Mouse (Mus musculus) lung, embryonic 14.5 days (tissue): ENCODE results near the gene Ptprm. TPM values are rescaled to one million over a fixed set of nuclear protein-coding genes. Genes with fewer than 3 reads are reported as not detected.
A peak's percentile ranks its signal among the peaks of the same experiment; 100 is the strongest.

ENCODE experiments used
- ATAC-seq: fragments of 200-750 bp; cut with Nextera tagmentation; 2 replicates; pipeline ENCODE4 v1.8.0; 2017; ENCODE audit warnings: mild to moderate bottlenecking, moderate TSS enrichment, moderate library complexity; ENCODE audit not compliant: insufficient read depth
- DNase-seq: peaks from one replicate; pipeline ENCODE4 v3.0.0-alpha.2; 2015
- H3K27ac ChIP-seq: fragments of 300-500 bp; sonication (generic); 2 replicates; pipeline ENCODE4 v1.5.1; 2014; ENCODE audit warnings: low read depth, mild to moderate bottlenecking, moderate library complexity
- H3K27me3 ChIP-seq: fragments of 300-500 bp; sonication (generic); 2 replicates; pipeline ENCODE4 v1.6.1; 2014; ENCODE audit warnings: low read length, control low read depth; ENCODE audit not compliant: insufficient read depth
- H3K36me3 ChIP-seq: fragments of 300-500 bp; sonication (generic); 2 replicates; pipeline ENCODE4 v1.6.1; 2014; ENCODE audit warnings: control low read depth; ENCODE audit not compliant: insufficient read depth
- H3K4me1 ChIP-seq: fragments of 300-500 bp; sonication (generic); 2 replicates; pipeline ENCODE4 v1.6.1; 2014; ENCODE audit warnings: antibody characterized with exemption, control low read depth; ENCODE audit not compliant: insufficient read depth
- H3K4me2 ChIP-seq: fragments of 300-500 bp; sonication (generic); 2 replicates; pipeline ENCODE4 v1.6.1; 2014; ENCODE audit warnings: mild to moderate bottlenecking
- H3K4me3 ChIP-seq: fragments of 300-500 bp; sonication (generic); 2 replicates; pipeline ENCODE4 v1.5.1; 2014; ENCODE audit warnings: low read depth, low read length
- H3K9ac ChIP-seq: fragments of 300-500 bp; sonication (generic); 2 replicates; pipeline ENCODE4 v1.6.1; 2014
- H3K9me3 ChIP-seq: fragments of 300-500 bp; sonication (generic); 2 replicates; pipeline ENCODE4 v1.6.1; 2016; ENCODE audit warnings: low read depth, low read length, control low read depth
- CTCF ChIP-seq: IDR thresholded peaks from 2 replicates; pipeline ENCODE4 v1.5.1; 2016; ENCODE audit warnings: antibody characterized with exemption, low read depth
- WGBS: fragments of 180-500 bp; shearing (Covaris S2); extraction: QIAGEN DNeasy Blood & Tissue Kit; methylation state at CpG from one replicate; pipeline ENCODE4 v1.1.7; 2014; 5-methylcytosine and 5-hydroxymethylcytosine counted together
- polyA plus RNA-seq: library from polyadenylated mRNA; unstranded; fragments of >200 nt; fragmentation: Nextera tagmentation; extraction: Ambion mirVana; gene quantifications from 2 replicates; pipeline ENCODE4 v1.2.1, GENCODE M21; 2014

Ptprm gene
- polyA plus RNA-seq, 1 experiment from 2014 or later: 45.4 TPM

DNA sequence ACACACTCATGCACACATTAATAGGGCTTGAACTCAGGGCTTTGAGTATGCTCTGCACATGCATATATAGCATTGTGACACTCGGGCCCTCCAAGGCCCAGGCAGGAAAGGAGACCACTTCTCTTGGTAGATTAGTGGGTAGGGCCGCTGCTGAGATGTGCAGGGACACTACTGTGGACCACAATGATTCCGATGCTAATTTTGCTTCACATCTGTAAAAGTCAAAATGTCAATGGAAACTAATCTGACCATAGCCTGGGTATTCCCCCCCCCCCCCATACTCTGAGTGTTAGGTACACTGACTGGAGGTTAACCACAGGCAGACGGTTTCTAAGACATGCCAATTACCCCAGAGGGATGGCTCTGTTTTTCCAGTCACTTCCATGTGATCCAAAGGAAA lies 2.9 kb upstream of the Ptprm start:
- Histone ChIP-seq H3K36me3 (no peaks in the 10 kb centered on the region), H3K27ac (no peak overlapping the region), H3K27me3 (peaks cover 5% of the 10 kb centered on the region; the same call in 1 of the 2 replicates), H3K4me2 (no peak overlapping the region), H3K4me3 (no peak overlapping the region), H3K9me3 (no peaks in the 10 kb centered on the region), H3K4me1 (no peaks in the 10 kb centered on the region), H3K9ac (no peak overlapping the region)
- 75% methylated on average over 4 of the region's 4 CpGs for WGBS
- DNase-seq: no peak
- TF ChIP-seq CTCF: no peak
- ATAC-seq: no peak

DNA sequence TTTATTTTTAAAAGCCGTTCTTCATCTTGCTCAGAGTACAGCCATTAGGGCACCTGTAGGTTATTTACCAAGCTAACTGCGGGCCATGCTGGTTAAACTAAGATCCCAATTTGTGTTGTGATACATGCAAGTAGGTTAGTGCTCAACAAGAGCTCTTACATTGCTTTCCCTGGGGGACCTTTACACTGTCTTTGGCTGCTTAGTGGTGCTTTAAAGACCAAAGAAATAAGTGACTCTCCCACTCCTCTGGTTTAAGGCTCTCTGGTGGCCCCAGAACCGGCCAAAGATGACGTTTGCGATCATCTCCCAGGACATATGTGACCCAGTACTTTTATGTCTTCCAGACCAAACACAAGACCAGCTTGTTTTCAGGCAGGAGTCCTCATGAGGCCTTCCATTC lies 994 bp upstream of the Ptprm start:
- DNase-seq (no peak), ATAC-seq (no peak)
- Histone ChIP-seq H3K36me3 (no peaks in the 10 kb centered on the region), H3K27me3 (peaks cover 5% of the 10 kb centered on the region; the same call in 1 of the 2 replicates), H3K27ac (no peak overlapping the region), H3K4me2 (peak overlapping the region; percentile 80), H3K9me3 (no peaks in the 10 kb centered on the region), H3K9ac (no peak overlapping the region), H3K4me3 (peak overlapping the region; percentile 69; the same call in 1 of the 2 replicates), H3K4me1 (peaks cover 9% of the 10 kb centered on the region; the same call in 1 of the 2 replicates)
- WGBS: 38% methylated on average over 5 of the region's 5 CpGs
- no peak for TF ChIP-seq CTCF

DNA sequence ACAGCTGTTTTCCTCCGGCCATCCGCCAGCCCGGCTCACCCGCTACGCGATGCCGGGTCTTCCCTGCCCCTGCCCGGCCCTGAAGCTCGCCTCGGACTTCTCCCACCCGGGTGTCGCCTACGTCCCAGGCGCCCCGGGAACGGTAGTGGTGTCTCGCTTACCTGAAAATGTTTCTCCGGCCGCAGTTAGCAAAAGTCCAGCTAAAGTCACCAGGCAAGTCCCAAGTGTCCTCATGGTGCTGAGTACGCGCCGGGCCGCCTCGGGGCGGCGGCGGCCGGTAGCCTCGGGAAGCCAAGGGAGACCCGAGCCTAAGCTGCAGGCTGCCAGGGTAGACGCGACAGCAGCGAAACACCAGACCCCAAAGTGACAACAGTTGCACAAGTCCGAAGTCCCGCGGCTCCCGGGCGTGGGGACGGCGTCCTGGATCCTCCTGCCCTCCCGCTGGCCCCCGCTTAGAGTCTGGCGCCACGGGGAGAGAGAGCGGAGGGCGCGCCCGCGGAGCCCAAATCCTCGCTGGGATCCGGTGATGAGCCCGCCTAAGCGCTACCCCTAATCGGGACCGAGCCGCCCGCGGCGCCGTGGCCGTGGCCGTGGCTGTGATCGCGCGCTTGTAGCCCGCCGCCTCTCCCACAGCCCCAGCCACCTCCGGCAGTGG lies 334 bp downstream of the Ptprm start:
- peaks cover 5% of the 10 kb centered on the region; the same call in 1 of the 2 replicates for H3K27me3 ChIP-seq
- H3K4me2 ChIP-seq: peak overlapping the region; percentile 80
- peak overlapping the region; percentile 69 for H3K4me3 ChIP-seq
- DNase-seq: peak; percentile 64
- H3K9me3 ChIP-seq: no peaks in the 10 kb centered on the region
- H3K27ac ChIP-seq: peak overlapping the region; percentile 72
- peak overlapping the region; percentile 86 for H3K9ac ChIP-seq
- ATAC-seq: peak; percentile 48
- under 1% methylated on average over 51 of the region's 68 CpGs for WGBS
- peaks cover 10% of the 10 kb centered on the region; the same call in 1 of the 2 replicates for H3K4me1 ChIP-seq
- TF ChIP-seq CTCF: no peak
- no peaks in the 10 kb centered on the region for H3K36me3 ChIP-seq

DNA sequence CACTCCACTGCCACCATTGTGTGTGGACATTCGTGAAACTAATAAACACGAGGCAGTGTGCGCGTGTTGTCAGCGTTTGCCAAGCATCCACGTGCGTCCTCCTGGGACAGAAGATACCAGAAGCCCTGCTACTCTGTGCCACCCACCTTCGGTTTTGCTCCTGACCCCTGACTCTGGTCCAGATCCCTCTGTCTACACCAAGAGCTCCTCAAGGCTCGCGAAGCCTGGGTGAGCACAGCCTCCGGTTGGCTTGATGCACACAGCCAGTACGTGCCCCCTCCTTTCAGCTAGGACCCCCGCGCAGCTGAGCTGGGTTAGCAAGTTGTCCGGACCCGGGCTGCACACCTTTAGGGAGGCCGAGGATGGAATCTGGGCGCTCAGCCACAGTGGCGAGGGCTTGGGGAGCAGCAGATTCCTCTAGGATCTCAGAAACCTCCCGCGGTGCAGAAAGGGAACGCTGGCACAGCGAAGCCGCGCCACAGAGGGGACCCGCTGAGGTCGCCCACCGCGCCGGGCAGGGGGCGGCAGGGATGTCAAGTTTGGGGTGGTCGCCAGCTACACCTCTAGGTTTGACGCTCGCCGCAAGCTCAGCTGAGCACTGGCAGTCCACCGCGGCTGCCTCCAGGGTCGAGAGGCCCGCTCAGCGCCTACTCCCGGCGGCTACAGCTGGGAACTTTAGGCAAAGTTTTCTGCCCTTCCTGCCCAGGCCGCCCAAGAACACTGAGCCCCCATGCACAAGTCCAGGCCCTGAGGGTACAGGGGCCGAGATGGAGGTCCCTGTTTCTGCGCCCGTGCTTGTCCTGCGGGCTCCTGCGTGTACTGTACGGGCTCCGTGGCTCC lies 1.1 kb downstream of the Ptprm start:
- DNase-seq: peak; percentile 66
- H3K36me3 ChIP-seq: no peaks in the 10 kb centered on the region
- TF ChIP-seq CTCF: no peak
- H3K27me3 ChIP-seq: peaks cover 5% of the 10 kb centered on the region; the same call in 1 of the 2 replicates
- peaks cover 10% of the 10 kb centered on the region; the same call in 1 of the 2 replicates for H3K4me1 ChIP-seq
- H3K9ac ChIP-seq: peak overlapping the region; percentile 86
- 2% methylated on average over 50 of the region's 50 CpGs for WGBS
- peak overlapping the region; percentile 72 for H3K27ac ChIP-seq
- H3K9me3 ChIP-seq: no peaks in the 10 kb centered on the region
- H3K4me3 ChIP-seq: peak overlapping the region; percentile 69
- peak overlapping the region; percentile 80 for H3K4me2 ChIP-seq
- ATAC-seq: peak; percentile 23; the same call in 1 of the 2 replicates

DNA sequence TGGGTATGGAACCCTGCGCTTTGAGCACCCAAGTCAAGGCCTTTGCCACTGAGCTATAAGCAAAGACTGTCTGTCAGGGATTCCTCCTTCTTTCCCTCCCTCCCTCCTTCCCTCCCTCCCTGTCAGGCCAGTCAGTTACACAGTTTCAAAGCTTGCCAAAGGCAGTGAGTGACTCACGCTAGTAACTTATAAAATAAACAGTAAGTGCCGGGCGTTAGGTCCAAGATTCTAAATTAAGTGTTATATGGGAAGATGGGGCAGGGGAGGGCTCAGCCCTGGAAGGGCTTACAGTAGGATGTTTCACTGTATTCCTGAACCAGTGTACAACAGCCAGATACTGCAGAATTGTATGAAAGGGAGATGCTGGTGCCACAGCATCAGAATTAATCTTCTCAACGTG lies 2.8 kb downstream of the Ptprm start:
- WGBS: 9% methylated on average over 5 of the region's 5 CpGs
- Histone ChIP-seq H3K36me3 (no peaks in the 10 kb centered on the region), H3K4me2 (peak overlapping the region; percentile 80), H3K9ac (0 out of 2 replicates have a peak overlapping the region, but pooled peaks have one; percentile 86), H3K9me3 (no peaks in the 10 kb centered on the region), H3K4me1 (peaks cover 10% of the 10 kb centered on the region; the same call in 1 of the 2 replicates), H3K27me3 (peaks cover 4% of the 10 kb centered on the region; the same call in 1 of the 2 replicates), H3K27ac (no peak overlapping the region; the same call in 1 of the 2 replicates), H3K4me3 (peak overlapping the region; percentile 69)
- peak; percentile 43; the same call in 1 of the 2 replicates for ATAC-seq
- peak; percentile 87 for DNase-seq
- TF ChIP-seq CTCF: no peak

DNA sequence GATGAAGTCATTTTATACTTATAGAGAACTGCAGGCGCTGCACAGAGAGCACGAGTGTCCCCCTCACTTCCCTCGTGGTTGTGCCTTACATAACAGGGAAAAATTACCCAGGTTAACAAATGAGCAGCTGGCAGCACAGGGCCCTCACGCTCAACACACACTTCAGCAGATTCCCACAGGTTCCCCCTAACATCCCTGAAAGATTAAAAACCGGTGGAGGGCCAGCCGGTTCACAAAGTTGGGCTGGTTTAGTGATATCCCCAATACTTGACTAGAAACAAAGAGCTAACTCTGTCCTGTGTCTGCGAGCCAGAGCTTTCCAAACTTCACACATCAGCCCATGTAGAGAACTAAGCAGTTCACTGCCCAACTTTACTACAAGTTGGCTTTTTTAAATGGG lies 3.7 kb downstream of the Ptprm start:
- ATAC-seq (no peak), DNase-seq (no peak)
- H3K4me1 ChIP-seq: peaks cover 10% of the 10 kb centered on the region; the same call in 1 of the 2 replicates
- H3K9me3 ChIP-seq: no peaks in the 10 kb centered on the region
- peak overlapping the region; percentile 38 for H3K4me2 ChIP-seq
- no peak for TF ChIP-seq CTCF
- no peaks in the 10 kb centered on the region for H3K36me3 ChIP-seq
- H3K27me3 ChIP-seq: no peaks in the 10 kb centered on the region
- no peak overlapping the region for H3K4me3 ChIP-seq
- no peak overlapping the region for H3K9ac ChIP-seq
- H3K27ac ChIP-seq: no peak overlapping the region
- 45% methylated on average over 7 of the region's 7 CpGs for WGBS

DNA sequence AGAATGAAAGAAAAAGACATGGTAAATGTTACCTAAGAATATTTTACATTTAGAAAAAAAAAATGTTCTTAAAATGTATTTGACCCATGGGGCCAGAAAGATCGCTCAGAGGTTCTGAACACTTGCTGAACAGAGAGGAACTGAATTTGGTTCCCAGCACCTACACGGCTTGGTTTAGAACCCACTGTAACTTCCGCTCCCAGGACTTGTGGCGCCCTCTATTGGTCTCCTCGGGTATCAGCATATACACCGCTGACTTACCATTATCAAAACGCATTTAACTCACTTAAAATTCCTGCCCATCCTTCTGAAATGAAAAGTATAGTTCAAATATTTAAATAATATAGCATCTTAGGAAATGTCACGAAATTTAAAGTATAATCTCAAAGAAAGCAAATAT lies 4.7 kb downstream of the Ptprm start:
- no peak for DNase-seq
- H3K27ac ChIP-seq: no peak overlapping the region
- peak; percentile 57 for TF ChIP-seq CTCF
- peaks cover 10% of the 10 kb centered on the region; the same call in 1 of the 2 replicates for H3K4me1 ChIP-seq
- H3K36me3 ChIP-seq: no peaks in the 10 kb centered on the region
- 82% methylated on average over 8 of the region's 8 CpGs for WGBS
- ATAC-seq: no peak
- H3K9me3 ChIP-seq: no peaks in the 10 kb centered on the region
- no peak overlapping the region for H3K4me2 ChIP-seq
- H3K9ac ChIP-seq: no peak overlapping the region
- H3K27me3 ChIP-seq: no peaks in the 10 kb centered on the region
- H3K4me3 ChIP-seq: no peak overlapping the region
